Mouse (Mus musculus) monocyte, adult 5-6 weeks (primary cell): ENCODE results near the gene Celf2. TPM values are rescaled to one million over a fixed set of nuclear protein-coding genes. Genes with fewer than 3 reads are reported as not detected.

Experiments
- ATAC-seq: fragments of 153-309, 156-312 bp; replicated peaks from 2 replicates; pipeline ENCODE4 v1.8.0; 2017; ENCODE audit warnings: mild to moderate bottlenecking; ENCODE audit not compliant: low TSS enrichment, insufficient number of reproducible peaks, severe bottlenecking, poor library complexity, low FRiP score
- total RNA-seq: library from RNA; stranded (forward); fragments of 200-1000, 200-491, 200-594 nt; gene quantifications from 3 replicates; pipeline ENCODE4 v1.2.3, GENCODE M21; 2017

The Celf2 gene
- total RNA-seq, 1 experiment from 2014 or later: 106 TPM

DNA sequence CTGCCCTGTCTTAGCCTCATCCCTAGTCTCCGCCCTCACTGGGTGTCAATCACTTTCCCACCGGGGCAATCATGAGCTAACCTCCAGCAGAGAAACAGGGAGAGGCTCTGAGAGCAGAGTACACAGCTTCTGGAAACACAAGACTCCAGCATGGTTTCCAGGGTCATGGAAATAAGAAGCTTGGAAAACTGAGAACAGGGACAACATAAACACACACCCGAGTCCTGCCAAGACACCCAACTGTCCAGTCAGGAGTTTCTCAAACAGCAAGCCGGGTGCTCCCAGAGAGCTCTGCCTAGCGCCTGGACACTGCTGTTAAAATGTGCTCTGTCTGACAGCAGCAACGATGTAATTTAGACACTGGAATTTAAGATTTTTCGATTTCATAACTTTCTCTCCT lies 599.4 kb downstream of the Celf2 start:
- ATAC-seq: no peak

DNA sequence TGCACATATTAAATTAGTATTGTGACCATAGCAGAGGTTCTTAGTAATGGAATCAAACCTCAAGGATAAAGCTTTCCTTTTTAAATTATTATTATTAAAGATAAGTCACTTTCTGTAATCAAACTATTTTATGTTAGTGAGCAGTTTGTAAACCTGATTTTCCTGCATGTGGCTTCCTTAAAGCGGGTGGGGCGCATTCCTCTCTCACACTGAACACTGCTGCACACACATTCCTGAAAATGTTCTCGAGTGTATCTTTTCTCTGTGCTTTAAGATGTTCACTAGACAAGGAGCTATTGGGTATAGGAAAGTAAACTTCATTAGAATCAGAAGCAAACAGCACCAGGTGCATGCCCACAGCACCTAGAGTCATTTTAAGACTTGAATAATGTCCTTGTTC lies 605.0 kb downstream of the Celf2 start:
- ATAC-seq: no peak

DNA sequence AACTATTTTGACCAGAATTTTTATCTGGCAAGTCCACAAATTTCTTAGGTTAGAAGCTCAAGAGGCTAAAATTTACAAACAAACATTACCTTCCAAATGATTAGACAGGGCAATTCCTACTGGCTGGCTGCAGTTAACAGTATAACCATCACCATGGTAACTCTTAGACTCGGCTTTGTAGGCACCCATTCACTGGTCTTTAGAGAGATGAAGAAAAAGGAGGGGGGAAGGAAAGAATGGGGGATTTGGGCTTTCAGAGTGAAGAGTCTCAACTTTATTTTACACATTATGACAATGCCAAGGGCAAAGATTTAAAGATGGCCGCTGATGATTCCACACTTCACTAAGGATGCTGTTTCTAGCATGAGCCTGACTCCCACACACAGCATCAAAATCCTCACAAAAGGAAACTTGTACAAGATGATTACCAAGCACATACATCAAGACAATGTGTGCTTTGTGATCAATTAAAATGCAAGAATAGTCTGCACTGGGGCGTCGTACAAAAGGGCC lies 606.1 kb downstream of the Celf2 start:
- ATAC-seq: no peak

DNA sequence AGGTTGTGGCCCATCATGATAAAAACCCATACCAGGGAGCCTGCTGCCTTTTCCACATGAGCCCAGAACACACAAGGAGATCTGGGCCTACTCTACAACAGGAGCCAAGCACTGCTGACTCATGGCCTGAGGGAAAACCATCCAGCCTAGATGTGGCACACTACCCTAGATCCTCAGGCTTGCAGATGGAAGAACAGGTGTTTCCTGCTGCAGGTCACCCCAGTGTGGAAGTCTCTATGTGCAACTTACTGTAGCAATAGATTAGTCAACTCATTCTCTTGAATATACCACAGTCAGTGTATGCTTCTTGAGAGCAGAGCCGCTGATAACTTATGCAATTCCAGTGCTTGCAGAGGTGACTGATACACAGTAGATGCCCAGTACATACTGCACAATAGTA lies 612.5 kb downstream of the Celf2 start:
- no peak for ATAC-seq

- ATAC-seq: no peak
Measured at GRCm38 (mm10) chr2:6893597-6893996, 615.8 kb downstream of the Celf2 start.

DNA sequence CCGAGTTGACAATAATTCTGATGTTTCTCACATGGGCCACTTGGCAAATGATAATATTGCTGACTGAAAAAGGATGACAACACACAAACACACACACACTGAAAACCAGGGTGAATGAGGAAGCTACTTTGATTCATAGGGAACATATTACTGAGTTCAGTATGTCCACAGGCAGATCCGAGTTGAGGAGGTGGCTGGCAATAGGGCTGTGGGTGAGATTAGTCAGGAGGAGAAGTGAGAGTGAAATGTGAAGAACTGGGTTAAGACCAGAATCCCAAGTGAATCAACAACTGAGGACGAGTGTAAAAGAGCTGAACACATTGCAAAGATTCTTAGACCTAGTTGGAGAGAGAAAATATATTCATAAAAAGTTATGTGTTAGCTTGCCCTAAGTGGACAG lies 616.3 kb downstream of the Celf2 start:
- no peak for ATAC-seq

DNA sequence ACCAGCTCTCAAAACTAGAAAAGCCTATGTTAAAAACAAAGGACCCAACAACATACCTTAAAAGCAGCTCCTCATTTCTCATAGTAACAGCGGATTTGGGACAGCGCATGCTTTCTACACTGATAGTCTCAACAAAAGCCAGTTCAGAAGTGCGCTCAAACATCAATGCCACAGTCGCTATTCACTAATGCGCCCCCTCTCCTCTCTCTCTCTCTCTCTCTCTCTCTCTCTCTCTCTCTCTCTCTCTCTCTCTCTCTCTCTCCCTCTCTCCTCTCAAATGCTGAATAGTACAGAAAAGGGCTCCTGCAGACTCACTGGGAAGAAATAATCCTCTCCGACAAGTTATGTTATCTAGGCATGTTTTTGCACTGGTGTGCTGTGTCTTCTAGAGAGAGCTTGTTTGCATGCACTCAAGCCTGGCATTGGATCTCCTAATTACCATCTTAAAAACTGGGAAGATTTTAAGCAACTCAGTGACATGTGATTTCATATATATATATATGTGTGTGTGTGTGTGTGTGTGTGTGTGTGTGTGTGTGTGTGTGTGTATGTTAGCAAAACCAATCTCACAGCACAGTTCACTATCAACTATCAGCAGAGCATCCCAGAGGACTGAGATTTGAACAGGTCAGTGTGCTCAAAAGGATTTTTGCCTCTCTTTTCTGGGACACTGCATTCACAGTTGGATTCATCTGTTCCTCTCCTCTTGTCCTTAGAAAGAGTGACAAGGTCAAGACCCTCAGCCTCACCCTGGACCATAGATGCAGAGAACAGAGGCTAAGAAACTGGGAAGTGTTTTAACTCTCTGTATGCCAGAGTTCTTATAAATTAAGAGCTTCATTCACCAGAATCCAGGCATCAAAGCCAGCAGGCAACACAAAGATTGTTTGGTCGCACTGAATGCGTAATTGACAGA lies 624.3 kb downstream of the Celf2 start:
- ATAC-seq: no peak

- ATAC-seq: no peak
Measured at GRCm38 (mm10) chr2:6883996-6884795, 625.2 kb downstream of the Celf2 start.

DNA sequence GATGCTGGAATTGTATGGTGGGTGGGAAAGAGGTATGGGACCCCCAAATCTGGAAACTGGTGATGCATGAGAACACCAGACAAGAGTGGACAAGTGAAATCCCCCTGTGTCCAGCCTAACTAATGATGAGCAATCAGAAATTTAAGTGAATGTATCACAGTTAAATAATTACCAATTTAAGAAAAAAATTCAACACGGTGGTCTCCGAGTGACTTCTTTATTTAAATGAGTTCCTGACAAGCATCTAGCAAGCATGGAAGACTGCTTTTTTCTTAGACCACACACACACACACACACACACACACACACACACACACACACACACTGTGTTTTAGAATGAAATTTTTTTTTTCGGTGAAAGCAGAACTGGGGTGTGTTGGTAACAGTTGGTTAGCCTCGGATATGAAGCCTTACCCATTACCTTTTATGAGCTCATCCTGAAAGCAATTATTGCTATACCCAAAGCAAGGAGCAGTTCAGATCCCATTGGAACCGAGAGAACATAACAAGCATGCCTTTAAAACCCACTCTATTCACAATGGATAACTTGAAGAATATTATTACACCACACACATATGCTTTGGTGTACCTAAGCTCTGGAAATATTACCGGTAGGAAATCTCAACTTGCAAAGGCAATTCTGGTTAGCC lies 627.0 kb downstream of the Celf2 start:
- no peak for ATAC-seq

DNA sequence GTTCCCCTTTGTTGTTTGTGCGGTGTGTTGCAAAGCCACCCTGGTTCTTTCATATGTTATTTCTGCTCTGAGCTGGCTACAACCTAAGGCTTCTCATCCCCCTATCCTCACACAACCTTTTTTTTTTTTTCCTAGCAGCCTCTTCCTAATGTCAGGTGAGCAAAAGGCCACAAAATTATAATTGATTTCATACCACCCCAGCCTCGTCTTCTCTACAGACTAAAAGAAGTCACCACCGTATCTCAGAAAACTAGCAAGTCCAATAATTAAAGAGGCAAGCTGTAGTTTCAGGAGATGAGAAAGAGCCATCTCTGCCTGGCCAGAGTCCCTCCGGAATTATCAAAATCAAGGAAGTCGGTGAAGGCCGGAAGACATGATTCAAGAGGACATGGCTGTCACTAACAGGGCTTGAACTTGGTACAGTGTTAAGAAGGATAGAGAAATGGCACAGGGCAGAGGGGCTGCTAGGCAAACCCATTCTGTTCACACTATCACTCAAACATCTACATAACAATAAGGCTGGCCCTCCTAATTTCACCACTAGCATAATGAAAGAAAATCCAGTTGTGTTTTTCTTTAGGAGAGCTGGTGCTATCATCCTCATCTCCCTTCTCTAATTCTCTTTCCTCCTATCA lies 628.3 kb downstream of the Celf2 start:
- ATAC-seq: no peak

- ATAC-seq: no peak
Measured at GRCm38 (mm10) chr2:6877094-6877493, 632.3 kb downstream of the Celf2 start.

GRCm38 (mm10) chr2:6876547-6876946 lies 632.8 kb downstream of the Celf2 start:
- ATAC-seq: no peak

GRCm38 (mm10) chr2:6875071-6875611 lies 634.2 kb downstream of the Celf2 start:
- no peak for ATAC-seq

- ATAC-seq: no peak
Measured at GRCm38 (mm10) chr2:6874266-6874955, 635.0 kb downstream of the Celf2 start.

DNA sequence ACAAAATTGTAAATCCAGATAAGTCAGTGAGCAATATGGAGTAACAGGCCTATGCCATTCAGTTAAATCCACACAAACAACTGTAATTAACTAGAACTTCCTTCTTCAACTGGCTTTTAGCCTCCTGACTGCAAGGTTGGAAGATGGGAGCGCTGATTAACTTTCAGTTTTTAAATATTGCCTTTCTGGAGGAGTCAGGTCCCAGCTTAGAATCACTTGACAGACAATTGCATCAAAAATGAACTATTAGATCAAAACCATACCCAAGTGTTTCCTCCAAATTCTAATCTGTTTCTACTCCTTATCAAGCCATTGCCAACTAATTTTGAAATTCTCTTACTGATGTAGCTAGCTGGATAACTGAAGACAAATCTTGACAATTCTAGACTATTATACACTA lies 635.7 kb downstream of the Celf2 start:
- ATAC-seq: no peak

- ATAC-seq: no peak
Measured at GRCm38 (mm10) chr2:6872894-6873255, 636.5 kb downstream of the Celf2 start.

GRCm38 (mm10) chr2:6872131-6872893 lies 637.1 kb downstream of the Celf2 start:
- no peak for ATAC-seq
